Mouse (Mus musculus) liver, postnatal 0 days (tissue): ENCODE results near the gene Epb41l3. TPM values are rescaled to one million over a fixed set of nuclear protein-coding genes. Genes with fewer than 3 reads are reported as not detected.

Experiments
- ATAC-seq: fragments of 200-750 bp; cut with Nextera tagmentation; 2 replicates; pipeline ENCODE4 v1.8.0; 2017; ENCODE audit warnings: mild to moderate bottlenecking, moderate library complexity
- DNase-seq: peaks from one replicate; pipeline ENCODE4 v3.0.0-alpha.2; 2016
- H3K27ac ChIP-seq: fragments of 300-500 bp; sonication (generic); 2 replicates; pipeline ENCODE4 v1.5.1; 2014; ENCODE audit warnings: antibody characterized with exemption, moderate library complexity, mild to moderate bottlenecking, low read depth
- H3K27me3 ChIP-seq: fragments of 300-500 bp; sonication (generic); 2 replicates; pipeline ENCODE4 v1.6.1; 2014; ENCODE audit warnings: low read length, control low read depth, mixed read lengths; ENCODE audit not compliant: insufficient read depth
- H3K36me3 ChIP-seq: fragments of 300-500 bp; sonication (generic); replicated peaks from 2 replicates; pipeline ENCODE4 v1.6.1; 2014; ENCODE audit warnings: mild to moderate bottlenecking, control low read depth, low read length, moderate library complexity, mixed read lengths; ENCODE audit not compliant: insufficient read depth
- H3K4me1 ChIP-seq: fragments of 300-500 bp; sonication (generic); 2 replicates; pipeline ENCODE4 v1.6.1; 2014; ENCODE audit warnings: antibody characterized with exemption, mild to moderate bottlenecking, control low read depth; ENCODE audit not compliant: insufficient read depth
- H3K4me2 ChIP-seq: fragments of 300-500 bp; sonication (generic); 2 replicates; pipeline ENCODE4 v1.6.1; 2014; ENCODE audit warnings: low read depth, mild to moderate bottlenecking, low read length, moderate library complexity, mixed read lengths
- H3K4me3 ChIP-seq: fragments of 300-500 bp; sonication (generic); 2 replicates; pipeline ENCODE4 v1.5.1; 2014; ENCODE audit warnings: low read depth, low read length
- H3K9ac ChIP-seq: fragments of 300-500 bp; sonication (generic); replicated peaks from 2 replicates; pipeline ENCODE4 v1.6.1; 2014; ENCODE audit warnings: mild to moderate bottlenecking, moderate library complexity
- H3K9me3 ChIP-seq: fragments of 300-500 bp; sonication (generic); 2 replicates; pipeline ENCODE4 v1.6.1; 2016; ENCODE audit warnings: mild to moderate bottlenecking, control low read depth, low read length, mixed read lengths
- CTCF ChIP-seq: sonication (generic); IDR thresholded peaks from 2 replicates; pipeline ENCODE4 v1.5.1; 2016; ENCODE audit warnings: antibody characterized with exemption, low read depth
- EP300 ChIP-seq: IDR thresholded peaks from 2 replicates; pipeline ENCODE4 v1.6.1; 2016; ENCODE audit warnings: antibody characterized with exemption, low read depth, mild to moderate bottlenecking
- WGBS: fragments of 180-500 bp; shearing (Covaris S2); extraction: QIAGEN DNeasy Blood & Tissue Kit; methylation state at CpG from one replicate; pipeline ENCODE4 v1.1.7; 2014; ENCODE audit not compliant: insufficient replicate concordance; 5-methylcytosine and 5-hydroxymethylcytosine counted together
- polyA plus RNA-seq: library from polyadenylated mRNA; unstranded; fragments of >200 nt; fragmentation: Nextera tagmentation; extraction: Ambion mirVana; gene quantifications from 2 replicates; pipeline ENCODE4 v1.2.1, GENCODE M21; 2015

Epb41l3 gene
- polyA plus RNA-seq, 1 experiment from 2014 or later, result 4.9 TPM

- TF ChIP-seq EP300 (no peak), CTCF (no peak)
- Histone ChIP-seq H3K9me3 (no peaks in the 10 kb centered on the region), H3K27ac (no peak overlapping the region), H3K27me3 (no peaks in the 10 kb centered on the region), H3K9ac (no peak overlapping the region), H3K4me2 (no peak overlapping the region), H3K4me1 (no peaks in the 10 kb centered on the region), H3K4me3 (no peak overlapping the region), H3K36me3 (no peaks in the 10 kb centered on the region)
- ATAC-seq, result no peak
- WGBS, result 77% methylated on average over 6 of the region's 6 CpGs
- DNase-seq, result no peak
These were observed 120.3 kb downstream of the Epb41l3 start for GRCm38 (mm10) chr17:69195758-69196157.

GRCm38 (mm10) chr17:69196656-69197055, 121.2 kb downstream of the Epb41l3 start:
- Histone ChIP-seq H3K27ac (no peak overlapping the region), H3K36me3 (no peaks in the 10 kb centered on the region), H3K27me3 (no peaks in the 10 kb centered on the region), H3K4me3 (no peak overlapping the region), H3K4me1 (no peaks in the 10 kb centered on the region), H3K9me3 (no peaks in the 10 kb centered on the region), H3K9ac (no peak overlapping the region), H3K4me2 (no peak overlapping the region)
- ATAC-seq (no peak), DNase-seq (no peak)
- 77% methylated on average over 10 of the region's 10 CpGs for WGBS
- TF ChIP-seq CTCF (no peak), EP300 (no peak)

- Histone ChIP-seq H3K4me1 (no peaks in the 10 kb centered on the region), H3K9me3 (no peaks in the 10 kb centered on the region), H3K9ac (no peak overlapping the region), H3K27ac (no peak overlapping the region), H3K4me3 (no peak overlapping the region), H3K36me3 (no peaks in the 10 kb centered on the region), H3K4me2 (no peak overlapping the region), H3K27me3 (no peaks in the 10 kb centered on the region)
- DNase-seq, result no peak
- TF ChIP-seq EP300, result no peak
- no peak for TF ChIP-seq CTCF
- ATAC-seq, result no peak
- WGBS, result 38% methylated on average over 1 of the region's 1 CpGs
These were observed 123.3 kb downstream of the Epb41l3 start for GRCm38 (mm10) chr17:69198805-69199204.

- Histone ChIP-seq H3K27ac (no peak overlapping the region), H3K9me3 (no peaks in the 10 kb centered on the region), H3K9ac (no peak overlapping the region), H3K27me3 (no peaks in the 10 kb centered on the region), H3K4me1 (no peaks in the 10 kb centered on the region), H3K4me3 (no peak overlapping the region), H3K4me2 (no peak overlapping the region), H3K36me3 (no peaks in the 10 kb centered on the region)
- WGBS, result 63% methylated on average over 6 of the region's 6 CpGs
- ATAC-seq (no peak), DNase-seq (no peak)
- TF ChIP-seq CTCF, result no peak
- TF ChIP-seq EP300, result no peak
These were observed 124.3 kb downstream of the Epb41l3 start for GRCm38 (mm10) chr17:69199827-69200226.

- H3K27ac ChIP-seq, result no peak overlapping the region
- 79% methylated on average over 8 of the region's 8 CpGs for WGBS
- ATAC-seq (no peak), DNase-seq (no peak)
- no peak overlapping the region for H3K4me3 ChIP-seq
- H3K27me3 ChIP-seq, result no peaks in the 10 kb centered on the region
- no peaks in the 10 kb centered on the region for H3K9me3 ChIP-seq
- no peaks in the 10 kb centered on the region for H3K4me1 ChIP-seq
- no peak overlapping the region for H3K4me2 ChIP-seq
- no peaks in the 10 kb centered on the region for H3K36me3 ChIP-seq
- H3K9ac ChIP-seq, result no peak overlapping the region
- no peak for TF ChIP-seq EP300
- TF ChIP-seq CTCF, result no peak
These were observed 125.5 kb downstream of the Epb41l3 start for GRCm38 (mm10) chr17:69200936-69201335.

DNA sequence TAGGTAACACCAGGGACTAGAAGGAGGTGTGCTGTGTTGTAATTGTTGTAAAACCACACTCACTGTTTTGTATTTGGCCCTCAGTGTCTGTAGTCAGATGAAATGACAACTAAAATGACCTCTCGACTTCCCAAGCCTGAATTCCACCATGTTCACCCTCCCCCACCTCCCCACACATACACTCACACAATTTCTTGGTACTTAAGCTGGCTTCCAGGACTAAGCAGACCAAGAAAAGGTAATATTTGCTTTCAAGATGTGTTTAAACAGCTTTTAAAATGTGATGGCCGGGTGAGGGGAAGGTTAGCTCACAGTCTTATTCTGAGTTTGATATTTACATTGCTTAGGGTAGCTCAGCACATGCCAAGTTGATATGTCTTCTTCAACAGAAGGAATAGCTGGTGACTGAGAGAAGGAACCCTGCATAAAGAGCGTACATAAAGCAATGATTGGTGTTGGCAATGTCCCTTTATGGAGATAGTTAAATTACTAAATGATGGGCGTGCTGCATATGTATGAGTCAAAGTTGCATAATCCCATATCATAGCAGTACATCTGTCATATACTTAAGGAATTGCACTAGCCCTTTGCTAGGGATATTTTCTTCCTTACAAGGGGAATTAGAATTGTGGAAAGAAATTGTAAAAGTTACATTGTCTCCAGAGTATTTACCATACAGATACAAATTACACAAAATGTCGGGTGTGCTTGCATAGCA, 130.0 kb downstream of the Epb41l3 start:
- Histone ChIP-seq H3K36me3 (no peaks in the 10 kb centered on the region), H3K27ac (no peak overlapping the region), H3K27me3 (no peaks in the 10 kb centered on the region), H3K9me3 (no peaks in the 10 kb centered on the region), H3K9ac (no peak overlapping the region), H3K4me3 (no peak overlapping the region), H3K4me2 (no peak overlapping the region), H3K4me1 (no peaks in the 10 kb centered on the region)
- DNase-seq (no peak), ATAC-seq (no peak)
- no peak for TF ChIP-seq EP300
- no peak for TF ChIP-seq CTCF
- 66% methylated on average over 5 of the region's 5 CpGs for WGBS
